Mouse (Mus musculus) limb, embryonic 14.5 days (tissue): Measurements from ENCODE around the gene Gm21987. TPM values are rescaled to one million over a fixed set of nuclear protein-coding genes. Genes with fewer than 3 reads are reported as not detected.

Experiments
- ATAC-seq: fragments of 200-750 bp; cut with Nextera tagmentation; 2 replicates; pipeline ENCODE4 v1.8.0; 2017; ENCODE audit warnings: low read depth, moderate number of reproducible peaks, moderate TSS enrichment; ENCODE audit not compliant: low FRiP score
- DNase-seq: peaks from one replicate; pipeline ENCODE4 v3.0.0-alpha.2; 2015; ENCODE audit warnings: low spot score
- H3K27ac ChIP-seq: fragments of 300-500 bp; sonication (generic); replicated peaks from 2 replicates; pipeline ENCODE4 v1.5.1; 2014; ENCODE audit warnings: low read depth, mild to moderate bottlenecking, low read length, moderate library complexity, mixed read lengths
- H3K27me3 ChIP-seq: fragments of 300-500 bp; sonication (generic); 2 replicates; pipeline ENCODE4 v1.6.1; 2014; ENCODE audit warnings: low read length, mixed read lengths; ENCODE audit not compliant: control insufficient read depth, insufficient read depth
- H3K36me3 ChIP-seq: fragments of 300-500 bp; sonication (generic); 2 replicates; pipeline ENCODE4 v1.6.1; 2014; ENCODE audit warnings: mild to moderate bottlenecking, low read length, moderate library complexity, mixed read lengths; ENCODE audit not compliant: control insufficient read depth, insufficient read depth
- H3K4me1 ChIP-seq: fragments of 300-500 bp; sonication (generic); 2 replicates; pipeline ENCODE4 v1.6.1; 2014; ENCODE audit warnings: antibody characterized with exemption, low read length, mixed read lengths; ENCODE audit not compliant: control insufficient read depth, insufficient read depth
- H3K4me2 ChIP-seq: fragments of 300-500 bp; sonication (generic); replicated peaks from 2 replicates; pipeline ENCODE4 v1.6.1; 2014; ENCODE audit warnings: low read depth, mild to moderate bottlenecking, low read length, moderate library complexity; ENCODE audit not compliant: severe bottlenecking
- H3K4me3 ChIP-seq: fragments of 300-500 bp; sonication (generic); replicated peaks from 2 replicates; pipeline ENCODE4 v1.5.1; 2014; ENCODE audit warnings: low read length
- H3K9ac ChIP-seq: fragments of 300-500 bp; sonication (generic); 2 replicates; pipeline ENCODE4 v1.6.1; 2014; ENCODE audit warnings: mild to moderate bottlenecking, low read depth, low read length, moderate library complexity; ENCODE audit not compliant: severe bottlenecking
- H3K9me3 ChIP-seq: fragments of 300-500 bp; sonication (generic); 2 replicates; pipeline ENCODE4 v1.6.1; 2016; ENCODE audit warnings: low read length; ENCODE audit not compliant: control insufficient read depth
- POLR2A ChIP-seq: fragments of 200-500 bp; IDR thresholded peaks from 2 replicates; pipeline ENCODE4 v1.8.0; 2012; ENCODE audit warnings: inconsistent platforms, mild to moderate bottlenecking, moderate library complexity, borderline replicate concordance; ENCODE audit not compliant: insufficient read depth, insufficient read length; ENCODE audit errors: extremely low read depth
- WGBS: fragments of 180-500 bp; shearing (Covaris S2); extraction: QIAGEN DNeasy Blood & Tissue Kit; methylation state at CpG from one replicate; pipeline ENCODE4 v1.1.7; 2014; 5-methylcytosine and 5-hydroxymethylcytosine counted together
- polyA plus RNA-seq, 2 experiments: library from polyadenylated mRNA; depleted of rRNA in 1 of 2; stranded (reverse) in 1 of 2; unstranded in 1 of 2; fragments of >200 nt; fragmentation: Nextera tagmentation in 1 of 2; extraction: Ambion mirVana in 1 of 2; gene quantifications; 2 replicates each; pipeline versions ENCODE4 v1.2.1 to v1.2.3; 2012 to 2014

Gene Gm21987
- polyA plus RNA-seq, 2 experiments = not detected

DNA sequence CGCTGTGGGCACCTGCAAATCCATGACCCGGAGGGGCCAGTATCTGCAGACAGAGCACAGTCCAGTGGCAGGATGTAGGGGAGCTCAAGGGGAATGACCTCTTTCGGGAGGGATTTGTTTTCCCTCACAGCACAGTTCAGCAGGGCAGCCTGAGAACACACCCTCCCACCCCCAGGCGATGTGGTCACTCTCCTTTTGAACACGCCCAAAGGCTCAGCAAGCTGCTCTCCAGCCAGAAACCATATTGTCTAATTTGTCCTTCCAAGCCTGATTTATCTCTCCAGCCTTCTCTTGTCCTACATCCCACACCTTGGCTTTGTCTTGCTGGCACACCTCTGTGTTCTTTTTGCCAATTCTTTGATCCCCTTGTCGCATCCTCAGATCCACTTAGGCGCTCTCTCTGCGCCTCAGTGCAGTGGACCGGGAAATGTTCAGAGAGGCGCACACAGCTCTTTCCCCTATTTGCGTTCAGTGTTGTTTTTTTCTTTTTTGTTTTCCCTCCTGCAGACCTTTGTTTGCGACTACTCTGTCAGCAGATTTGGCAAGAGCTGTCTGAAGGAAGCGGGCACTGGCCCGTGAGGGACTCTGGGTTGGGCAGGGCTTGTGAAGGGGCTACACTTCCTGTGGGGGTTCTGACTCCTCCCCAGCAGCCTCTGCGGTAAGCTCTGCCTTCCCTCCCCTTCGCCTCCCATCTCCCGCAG lies 52.8 kb downstream of the Gm21987 start:
- peak overlapping the region; percentile 21 for H3K4me3 ChIP-seq
- DNase-seq = peak; percentile 57
- peak overlapping the region; percentile 62; the same call in 1 of the 2 replicates for H3K27ac ChIP-seq
- H3K4me2 ChIP-seq = peak overlapping the region; percentile 51
- peaks cover 22% of the 10 kb centered on the region for H3K4me1 ChIP-seq
- no peaks in the 10 kb centered on the region for H3K36me3 ChIP-seq
- 22% methylated on average over 17 of the region's 17 CpGs for WGBS
- ATAC-seq = peak; percentile 78
- no peaks in the 10 kb centered on the region for H3K9me3 ChIP-seq
- TF ChIP-seq POLR2A = peak; percentile 37; the same call in 1 of the 2 replicates
- no peaks in the 10 kb centered on the region for H3K27me3 ChIP-seq
- H3K9ac ChIP-seq = peak overlapping the region; percentile 43

DNA sequence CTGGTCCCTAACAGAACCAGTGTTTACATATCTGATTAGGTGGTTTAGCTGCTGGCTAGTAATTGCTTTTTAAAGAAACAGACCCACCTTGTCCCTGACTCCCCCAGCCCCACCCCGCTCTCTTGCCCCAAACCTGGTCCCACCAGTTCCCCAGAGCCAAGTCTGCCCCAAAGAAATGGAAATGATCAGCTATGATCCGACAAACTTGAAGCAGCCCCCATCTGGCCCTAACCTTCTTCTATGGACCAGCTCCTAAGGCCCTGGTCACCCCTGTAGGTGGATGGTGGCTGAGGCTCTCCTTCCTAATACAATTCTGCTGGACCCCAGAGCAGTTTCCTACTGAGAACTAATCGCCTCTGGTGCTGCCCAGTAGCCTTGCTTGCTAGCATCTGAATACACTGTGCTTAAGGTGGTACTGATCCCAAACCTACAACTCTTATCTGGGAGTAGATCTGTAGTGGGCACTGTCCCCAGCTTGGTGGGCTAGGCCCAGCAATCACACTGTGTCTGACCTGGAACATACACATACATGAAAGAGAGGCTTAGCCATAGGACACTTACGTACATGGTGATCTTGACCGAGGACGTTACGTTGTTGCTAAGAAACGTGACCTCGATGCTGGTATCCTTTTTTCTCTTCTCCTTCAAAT lies 53.6 kb downstream of the Gm21987 start:
- 81% methylated on average over 9 of the region's 9 CpGs for WGBS

DNA sequence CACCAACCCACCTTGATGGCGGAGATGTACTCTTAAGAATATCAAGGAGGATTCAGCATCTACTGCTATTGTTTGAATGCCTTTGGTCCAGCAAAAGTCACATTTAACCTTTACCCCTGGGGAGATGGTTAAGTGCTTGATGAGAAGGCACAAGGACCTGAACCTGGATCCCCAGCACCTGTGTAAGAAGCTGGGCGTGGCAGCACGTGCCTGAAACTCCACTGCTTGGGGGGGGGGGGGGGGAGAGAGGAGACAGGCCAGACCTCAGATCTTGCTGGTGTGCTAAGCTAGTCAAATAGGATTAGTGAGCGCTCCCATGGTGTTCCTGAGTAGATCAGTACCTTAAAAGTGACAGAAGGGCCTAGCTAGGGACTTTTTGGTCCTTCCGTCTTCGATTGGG lies 54.6 kb downstream of the Gm21987 start:
- Histone ChIP-seq H3K27ac (no peak overlapping the region), H3K36me3 (no peaks in the 10 kb centered on the region), H3K9ac (no peak overlapping the region), H3K9me3 (no peaks in the 10 kb centered on the region), H3K27me3 (no peaks in the 10 kb centered on the region), H3K4me1 (peaks cover 16% of the 10 kb centered on the region), H3K4me3 (no peak overlapping the region), H3K4me2 (no peak overlapping the region)
- 82% methylated on average over 6 of the region's 6 CpGs for WGBS
- no peak for ATAC-seq
- no peak for DNase-seq
- TF ChIP-seq POLR2A = no peak

More for the DNA sequence above, 53.6 kb downstream of the Gm21987 start:
- no peak for DNase-seq
- peaks cover 22% of the 10 kb centered on the region for H3K4me1 ChIP-seq
- no peak for TF ChIP-seq POLR2A
- H3K4me2 ChIP-seq = peak overlapping the region; percentile 51
- no peaks in the 10 kb centered on the region for H3K27me3 ChIP-seq
- peak overlapping the region; percentile 62; the same call in 1 of the 2 replicates for H3K27ac ChIP-seq
- no peak for ATAC-seq
- no peaks in the 10 kb centered on the region for H3K36me3 ChIP-seq
- no peaks in the 10 kb centered on the region for H3K9me3 ChIP-seq
- peak overlapping the region; percentile 43 for H3K9ac ChIP-seq
- H3K4me3 ChIP-seq = peak overlapping the region; percentile 21

DNA sequence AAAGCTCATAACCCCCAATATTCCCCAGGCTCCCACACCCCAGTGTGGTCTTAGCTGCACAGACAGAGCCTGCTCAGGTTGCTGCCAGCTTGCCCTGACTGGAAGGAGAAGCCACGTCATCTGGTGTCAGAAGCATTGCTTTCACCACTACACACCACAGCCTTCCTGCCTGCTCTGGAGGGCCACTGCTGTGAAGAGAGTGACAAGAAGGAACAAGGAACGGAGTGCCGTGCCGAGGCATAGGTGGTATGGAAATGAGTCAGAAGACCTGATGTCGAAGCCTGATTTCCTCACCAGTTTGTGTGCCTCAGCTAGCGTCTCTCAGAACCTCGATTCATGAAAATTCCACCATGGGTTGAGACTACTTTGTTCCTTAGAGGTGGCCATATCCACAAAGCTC lies 56.8 kb downstream of the Gm21987 start:
- H3K36me3 ChIP-seq = no peaks in the 10 kb centered on the region
- WGBS = 87% methylated on average over 7 of the region's 7 CpGs
- TF ChIP-seq POLR2A = no peak
- H3K9me3 ChIP-seq = no peaks in the 10 kb centered on the region
- no peak overlapping the region for H3K27ac ChIP-seq
- H3K4me1 ChIP-seq = peaks cover 13% of the 10 kb centered on the region
- H3K4me3 ChIP-seq = no peak overlapping the region
- no peaks in the 10 kb centered on the region for H3K27me3 ChIP-seq
- DNase-seq (no peak), ATAC-seq (no peak)
- no peak overlapping the region for H3K9ac ChIP-seq
- H3K4me2 ChIP-seq = no peak overlapping the region

DNA sequence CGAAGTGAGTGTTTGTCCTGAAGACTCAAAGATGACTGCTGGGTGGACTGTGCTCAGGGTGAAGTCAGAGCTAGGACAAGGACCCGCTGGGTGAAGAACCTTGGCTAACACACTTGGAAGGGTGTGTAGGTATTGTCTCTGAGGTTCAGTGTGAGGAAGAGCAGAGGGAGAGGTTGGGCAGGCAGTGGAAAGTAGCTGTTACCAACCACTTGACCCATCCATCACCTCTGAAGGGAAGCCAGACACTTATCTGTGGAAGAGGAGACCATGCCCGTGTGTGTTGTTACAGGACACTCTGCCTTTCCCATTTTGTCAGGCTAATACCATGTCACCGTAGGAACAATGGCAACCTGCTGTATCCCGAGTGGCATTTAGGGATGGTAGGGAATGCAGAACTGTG lies 59.5 kb downstream of the Gm21987 start:
- 78% methylated on average over 5 of the region's 5 CpGs for WGBS
- Histone ChIP-seq H3K4me1 (no peaks in the 10 kb centered on the region), H3K27ac (no peak overlapping the region), H3K27me3 (no peaks in the 10 kb centered on the region), H3K9me3 (no peaks in the 10 kb centered on the region), H3K4me2 (no peak overlapping the region), H3K9ac (no peak overlapping the region), H3K4me3 (no peak overlapping the region), H3K36me3 (no peaks in the 10 kb centered on the region)
- DNase-seq (no peak), ATAC-seq (no peak)
- no peak for TF ChIP-seq POLR2A
